Mouse (Mus musculus) hindbrain, embryonic 14.5 days (tissue): ENCODE results near the gene Slc6a4. TPM values are rescaled to one million over a fixed set of nuclear protein-coding genes. Genes with fewer than 3 reads are reported as not detected.
A peak's percentile ranks its signal among the peaks of the same experiment; 100 is the strongest.

Source experiments
- ATAC-seq: fragments of 200-750 bp; cut with Nextera tagmentation; 2 replicates; pipeline ENCODE4 v1.8.0; 2017; ENCODE audit warnings: moderate number of reproducible peaks, mild to moderate bottlenecking, moderate TSS enrichment, moderate library complexity; ENCODE audit not compliant: low FRiP score
- DNase-seq: peaks from one replicate; pipeline ENCODE4 v3.0.0-alpha.2; 2015; ENCODE audit warnings: low spot score
- H3K27ac ChIP-seq: fragments of 300-500 bp; sonication (generic); 2 replicates; pipeline ENCODE4 v1.5.1; 2014; ENCODE audit warnings: mild to moderate bottlenecking, moderate library complexity
- H3K27me3 ChIP-seq: fragments of 300-500 bp; sonication (generic); 2 replicates; pipeline ENCODE4 v1.6.1; 2014; ENCODE audit warnings: mild to moderate bottlenecking, low read length, mixed read lengths; ENCODE audit not compliant: control insufficient read depth, insufficient read depth
- H3K36me3 ChIP-seq: fragments of 300-500 bp; sonication (generic); replicated peaks from 2 replicates; pipeline ENCODE4 v1.6.1; 2014; ENCODE audit not compliant: control insufficient read depth, insufficient read depth
- H3K4me1 ChIP-seq: fragments of 300-500 bp; sonication (generic); replicated peaks from 2 replicates; pipeline ENCODE4 v1.6.1; 2014; ENCODE audit warnings: antibody characterized with exemption, low read length, mixed read lengths; ENCODE audit not compliant: control insufficient read depth, insufficient read depth
- H3K4me2 ChIP-seq: fragments of 300-500 bp; sonication (generic); replicated peaks from 2 replicates; pipeline ENCODE4 v1.6.1; 2014; ENCODE audit warnings: mild to moderate bottlenecking, moderate library complexity
- H3K4me3 ChIP-seq: fragments of 300-500 bp; sonication (generic); replicated peaks from 2 replicates; pipeline ENCODE4 v1.5.1; 2014; ENCODE audit warnings: mild to moderate bottlenecking, low read length
- H3K9ac ChIP-seq: fragments of 300-500 bp; sonication (generic); 2 replicates; pipeline ENCODE4 v1.6.1; 2014
- H3K9me3 ChIP-seq: fragments of 300-500 bp; sonication (generic); 2 replicates; pipeline ENCODE4 v1.6.1; 2016; ENCODE audit warnings: low read length; ENCODE audit not compliant: control insufficient read depth
- WGBS: fragments of 180-500 bp; shearing (Covaris S2); extraction: QIAGEN DNeasy Blood & Tissue Kit; methylation state at CpG from one replicate; pipeline ENCODE4 v1.1.7; 2014; 5-methylcytosine and 5-hydroxymethylcytosine counted together
- microRNA counts: library from miRNA; unstranded; fragments of <30 nt; microRNA quantifications from one replicate; lab custom pipeline; 2016
- microRNA-seq: library from miRNA; unstranded; fragments of <30 nt; microRNA quantifications from one replicate; pipeline ENCODE4, GENCODE M21; 2016
- polyA plus RNA-seq: library from polyadenylated mRNA; unstranded; fragments of >200 nt; fragmentation: Nextera tagmentation; extraction: Ambion mirVana; gene quantifications from 2 replicates; pipeline ENCODE4 v1.2.1, GENCODE M21; 2014

Slc6a4 gene
- polyA plus RNA-seq, 1 experiment from 2014 or later, result 7.5 TPM

- no peak overlapping the region for H3K4me2 ChIP-seq
- 94% methylated on average over 1 of the region's 1 CpGs for WGBS
- H3K9me3 ChIP-seq, result no peaks in the 10 kb centered on the region
- peaks cover 19% of the 10 kb centered on the region for H3K36me3 ChIP-seq
- H3K4me3 ChIP-seq, result no peak overlapping the region
- H3K4me1 ChIP-seq, result no peaks in the 10 kb centered on the region; the same call in 1 of the 2 replicates
- H3K9ac ChIP-seq, result no peak overlapping the region
- 0 out of 2 replicates have a peak, but pooled peaks cover 3% of the 10 kb centered on the region for H3K27me3 ChIP-seq
- ATAC-seq (no peak), DNase-seq (no peak)
- no peak overlapping the region for H3K27ac ChIP-seq
Observed at GRCm38 (mm10) chr11:77079361-77079760, 81.0 kb downstream of the Slc6a4 start.

MicroRNAs within 50 kb of the gene (microRNA counts, 519-probe panel; counts per million panel counts)
- microRNA mmu-miR-423-3p (lab: Ali Mortazavi, UCI), result 4,447 counts per million, percentile 40 among the panel's probes with 10 or more counts
- microRNA mmu-miR-423-5p (lab: Ali Mortazavi, UCI), result 4,256 counts per million, percentile 36 among the panel's probes with 10 or more counts

Small RNAs within 50 kb of the gene (microRNA-seq; reads per million reads assigned to microRNA genes)
- 1,783 reads per million, percentile 81 among the genes with 10 or more reads in this experiment for gene Mir423

Other genes starting within 250 kb of the Slc6a4 start
- 36.0 and 39.6 TPM in 2 replicates for gene Gosr1, start 235.0 kb upstream of the Slc6a4 start, polyA plus RNA-seq
- 12.7 TPM in 2 replicates for gene Cpd, start 151.6 kb upstream of the Slc6a4 start, polyA plus RNA-seq
- gene Tmigd1, start 96.4 kb upstream of the Slc6a4 start, polyA plus RNA-seq, result not detected in 2 replicates
- gene Blmh, start 73.8 kb upstream of the Slc6a4 start, polyA plus RNA-seq, result 113 and 120 TPM in 2 replicates
- gene Nsrp1, start 79.8 kb downstream of the Slc6a4 start, polyA plus RNA-seq, result 35.2 and 45.6 TPM in 2 replicates
- gene Efcab5, start 190.4 kb downstream of the Slc6a4 start, polyA plus RNA-seq, result 0.71 and 1.2 TPM in 2 replicates
- gene Ssh2, start 217.7 kb downstream of the Slc6a4 start, polyA plus RNA-seq, result 23.2 and 24.6 TPM in 2 replicates